In genomic region chr12:112898351-112898750, GRCm38 (mm10) we compare ENCODE assay signal across 14 mouse cellular contexts. TPM values are rescaled to one million over a fixed set of nuclear protein-coding genes. Genes with fewer than 3 reads are reported as not detected.
A peak's percentile ranks its signal among the peaks of the same experiment; 100 is the strongest.
DNase-seq lines count a peak whose midpoint lies in the region; ATAC-seq and TF ChIP-seq lines count a peak whose summit lies in the region.
"Had no signal": no experiment of that assay in that cellular context is flagged by ENCODE, and none has a peak within 500 bp of the region (broad histone marks: within the 10 kb centered on the region; RNA-seq: fewer than 3 reads in every experiment).

No protein-coding gene starts in this region.

- no peak overlapping the region for H3K9ac ChIP-seq in heart, embryonic 11.5 days (ENCODE audit: low read depth, low read length)
- no peak overlapping the region for H3K9ac ChIP-seq in kidney, postnatal 0 days (ENCODE audit: low read depth, low read length)
- no peak overlapping the region for H3K9ac ChIP-seq in hindbrain, embryonic 13.5 days
- H3K9ac ChIP-seq: embryonic facial prominence, embryonic 15.5 days; forebrain, embryonic 12.5 days had no signal

- H3K4me1 ChIP-seq in heart, embryonic 11.5 days (ENCODE audit: control insufficient read depth, insufficient read depth, low read length), result peaks cover 17% of the 10 kb centered on the region
- H3K4me1 ChIP-seq in kidney, postnatal 0 days (replicated peaks; ENCODE audit: insufficient read depth, low read length), result no peaks in the 10 kb centered on the region
- H3K4me1 ChIP-seq in E14TG2a.4 (replicated peaks; ENCODE audit: low read depth, low read length), result peaks cover 9% of the 10 kb centered on the region; the same call in 1 of the 2 replicates
- H3K4me1 ChIP-seq in hindbrain, embryonic 13.5 days (replicated peaks), result peaks cover 19% of the 10 kb centered on the region

- H3K4me2 ChIP-seq in heart, embryonic 11.5 days, result peak overlapping the region; percentile 52; the same call in 1 of the 2 replicates
- peak overlapping the region; percentile 27; the same call in 1 of the 2 replicates for H3K4me2 ChIP-seq in kidney, postnatal 0 days (ENCODE audit: low read length)
- peak overlapping the region; percentile 43; the same call in 1 of the 2 replicates for H3K4me2 ChIP-seq in hindbrain, embryonic 13.5 days
- H3K4me2 ChIP-seq: embryonic facial prominence, embryonic 15.5 days had no signal

- no peak for DNase-seq in heart, adult 9 months (ENCODE audit: low spot score in 2 of 2)
- no peak for DNase-seq in kidney, postnatal 0 days (ENCODE audit: low spot score)
- DNase-seq in kidney, adult 18-20 months, result no peak
- DNase-seq in testis, postnatal 14 days (ENCODE audit: low spot score), result no peak
- DNase-seq in retina, embryonic 14.5 days (ENCODE audit: low spot score), result no peak
- DNase-seq: cerebellum, adult 2 months; layer of hippocampus, postnatal 36 days; right cerebral cortex, adult 18-20 months; thymus, postnatal 25 days had no signal

- no peak overlapping the region for H3K4me3 ChIP-seq in heart, embryonic 11.5 days (ENCODE audit: low read depth, low read length)
- no peak overlapping the region for H3K4me3 ChIP-seq in kidney, postnatal 0 days (replicated peaks; ENCODE audit: low read depth, low read length)
- peak overlapping the region; percentile 35; the same call in 1 of the 2 replicates for H3K4me3 ChIP-seq in E14TG2a.4 (replicated peaks; ENCODE audit: low read length)
- H3K4me3 ChIP-seq in hindbrain, embryonic 13.5 days, result no peak overlapping the region
- H3K4me3 ChIP-seq: embryonic facial prominence, embryonic 15.5 days; forebrain, embryonic 12.5 days had no signal

- TF ChIP-seq CTCF in kidney, postnatal 0 days (IDR thresholded peaks at IDR 0.05; ENCODE audit: low read depth), result no peak
- TF ChIP-seq CTCF in E14TG2a.4 (conservative IDR thresholded peaks at IDR 0.05; ENCODE audit: low read length), result no peak

- 66% methylated on average over 12 of the region's 12 CpGs for WGBS in heart, embryonic 11.5 days (ENCODE audit: insufficient replicate concordance)
- WGBS in kidney, postnatal 0 days, result 44% methylated on average over 12 of the region's 12 CpGs
- 61% methylated on average over 12 of the region's 12 CpGs for WGBS in hindbrain, embryonic 13.5 days

- ATAC-seq in heart, embryonic 11.5 days (replicated peaks; ENCODE audit: insufficient number of reproducible peaks, low FRiP score, low TSS enrichment), result no peak
- ATAC-seq in kidney, postnatal 0 days (replicated peaks; ENCODE audit: low FRiP score, low read depth), result no peak
- no peak for ATAC-seq in hindbrain, embryonic 13.5 days (ENCODE audit: low FRiP score)

- H3K36me3 ChIP-seq in heart, embryonic 11.5 days (ENCODE audit: control insufficient read depth, insufficient read depth, low read length), result no peaks in the 10 kb centered on the region
- no peaks in the 10 kb centered on the region for H3K36me3 ChIP-seq in kidney, postnatal 0 days (ENCODE audit: insufficient read depth, low read length)
- H3K36me3 ChIP-seq in E14TG2a.4 (ENCODE audit: insufficient read depth, low read length), result no peaks in the 10 kb centered on the region
- H3K36me3 ChIP-seq in hindbrain, embryonic 13.5 days, result no peaks in the 10 kb centered on the region
- H3K36me3 ChIP-seq: embryonic facial prominence, embryonic 15.5 days; forebrain, embryonic 12.5 days had no signal

- H3K9me3 ChIP-seq in heart, embryonic 11.5 days (replicated peaks; ENCODE audit: control insufficient read depth, low read length), result no peaks in the 10 kb centered on the region
- H3K9me3 ChIP-seq in kidney, postnatal 0 days (replicated peaks; ENCODE audit: low read length), result no peaks in the 10 kb centered on the region
- peaks cover 8% of the 10 kb centered on the region; the same call in 1 of the 2 replicates for H3K9me3 ChIP-seq in E14TG2a.4 (ENCODE audit: low read length)
- no peaks in the 10 kb centered on the region for H3K9me3 ChIP-seq in hindbrain, embryonic 13.5 days
- H3K9me3 ChIP-seq: embryonic facial prominence, embryonic 15.5 days; forebrain, embryonic 12.5 days had no signal

- H3K27ac ChIP-seq in heart, embryonic 11.5 days (ENCODE audit: low read depth, low read length), result no peak overlapping the region
- no peak overlapping the region for H3K27ac ChIP-seq in kidney, postnatal 0 days
- no peak overlapping the region for H3K27ac ChIP-seq in hindbrain, embryonic 13.5 days
- H3K27ac ChIP-seq: embryonic facial prominence, embryonic 15.5 days; forebrain, embryonic 12.5 days had no signal

- H3K27me3 ChIP-seq in heart, embryonic 11.5 days (ENCODE audit: control insufficient read depth, insufficient read depth, low read length), result 0 out of 2 replicates have a peak, but pooled peaks cover 5% of the 10 kb centered on the region
- no peaks in the 10 kb centered on the region for H3K27me3 ChIP-seq in kidney, postnatal 0 days (ENCODE audit: insufficient read depth, low read length)
- H3K27me3 ChIP-seq in E14TG2a.4 (ENCODE audit: insufficient read depth, low read length), result peaks cover 22% of the 10 kb centered on the region
- peaks cover 3% of the 10 kb centered on the region; the same call in 1 of the 2 replicates for H3K27me3 ChIP-seq in hindbrain, embryonic 13.5 days
- H3K27me3 ChIP-seq: embryonic facial prominence, embryonic 15.5 days had no signal

RNA-seq across cellular contexts. Expression of gene Gpr132, which starts 30.3 kb away (rescaled TPM):
- polyA plus RNA-seq in heart, embryonic 11.5 days (2014; fragmentation: Nextera tagmentation; extraction: Ambion mirVana), result 0.19 TPM in 1 of 2 replicates, not detected in the other
- 0.10 and 0.11 TPM in 2 replicates for polyA plus RNA-seq in kidney, postnatal 0 days (2015; fragmentation: Nextera tagmentation; extraction: Ambion mirVana)
- polyA plus RNA-seq in hindbrain, embryonic 13.5 days (2015; fragmentation: Nextera tagmentation; extraction: Ambion mirVana), result not detected in 2 replicates
- polyA plus RNA-seq: forebrain, embryonic 12.5 days had no signal

RNA-seq across cellular contexts. Expression of gene Jag2, which starts 31.2 kb away (rescaled TPM):
- polyA plus RNA-seq in heart, embryonic 11.5 days (2014; fragmentation: Nextera tagmentation; extraction: Ambion mirVana), result 1.5 and 2.2 TPM in 2 replicates
- 2.4 and 2.9 TPM in 2 replicates for polyA plus RNA-seq in kidney, postnatal 0 days (2015; fragmentation: Nextera tagmentation; extraction: Ambion mirVana)
- 8.4 and 10.7 TPM in 2 replicates for polyA plus RNA-seq in hindbrain, embryonic 13.5 days (2015; fragmentation: Nextera tagmentation; extraction: Ambion mirVana)

RNA-seq across cellular contexts. Expression of gene Nudt14, which starts 43.6 kb away (rescaled TPM):
- 44.2 and 50.7 TPM in 2 replicates for polyA plus RNA-seq in heart, embryonic 11.5 days (2014; fragmentation: Nextera tagmentation; extraction: Ambion mirVana)
- polyA plus RNA-seq in kidney, postnatal 0 days (2015; fragmentation: Nextera tagmentation; extraction: Ambion mirVana), result 99.2 and 102 TPM in 2 replicates
- 59.2 and 59.8 TPM in 2 replicates for polyA plus RNA-seq in hindbrain, embryonic 13.5 days (2015; fragmentation: Nextera tagmentation; extraction: Ambion mirVana)
